Mouse (Mus musculus) stomach, embryonic 14.5 days (tissue): ENCODE data around the gene Cyp2j6. TPM values are rescaled to one million over a fixed set of nuclear protein-coding genes. Genes with fewer than 3 reads are reported as not detected.
A peak's percentile ranks its signal among the peaks of the same experiment; 100 is the strongest.
"Not testable (repeated sequence)": the region's sequence is repeated elsewhere in the genome, so short reads cannot be mapped to it uniquely, and the experiment has no call there.

Source experiments
- ATAC-seq: fragments of 200-750 bp; cut with Nextera tagmentation; 2 replicates; pipeline ENCODE4 v1.8.0; 2017; ENCODE audit warnings: low read depth, moderate TSS enrichment; ENCODE audit not compliant: insufficient number of reproducible peaks, insufficient read depth, low FRiP score
- H3K27ac ChIP-seq: fragments of 300-500 bp; sonication (generic); 2 replicates; pipeline ENCODE4 v1.5.1; 2014; ENCODE audit warnings: mild to moderate bottlenecking, low read length, moderate library complexity, mixed read lengths
- H3K27me3 ChIP-seq: fragments of 300-500 bp; sonication (generic); 2 replicates; pipeline ENCODE4 v1.6.1; 2014; ENCODE audit warnings: low read length, control low read depth, mixed read lengths; ENCODE audit not compliant: control insufficient read depth, insufficient read depth
- H3K36me3 ChIP-seq: fragments of 300-500 bp; sonication (generic); 2 replicates; pipeline ENCODE4 v1.6.1; 2014; ENCODE audit warnings: mild to moderate bottlenecking, control low read depth, low read length, moderate library complexity, mixed read lengths; ENCODE audit not compliant: control insufficient read depth, insufficient read depth
- H3K4me1 ChIP-seq: fragments of 300-500 bp; sonication (generic); 2 replicates; pipeline ENCODE4 v1.6.1; 2014; ENCODE audit warnings: low read length, control low read depth, mixed read lengths; ENCODE audit not compliant: control insufficient read depth, insufficient read depth
- H3K4me2 ChIP-seq: fragments of 300-500 bp; sonication (generic); replicated peaks from 2 replicates; pipeline ENCODE4 v1.6.1; 2014; ENCODE audit warnings: low read depth, low read length, control low read depth
- H3K4me3 ChIP-seq: fragments of 300-500 bp; sonication (generic); 2 replicates; pipeline ENCODE4 v1.5.1; 2014; ENCODE audit warnings: low read depth, low read length, control low read depth
- H3K9ac ChIP-seq: fragments of 300-500 bp; sonication (generic); replicated peaks from 2 replicates; pipeline ENCODE4 v1.6.1; 2014; ENCODE audit warnings: low read depth, mild to moderate bottlenecking, control low read depth, low read length, moderate library complexity, mixed read lengths
- H3K9me3 ChIP-seq: fragments of 300-500 bp; sonication (generic); 2 replicates; pipeline ENCODE4 v1.6.1; 2016; ENCODE audit warnings: low read depth, low read length, control low read depth; ENCODE audit not compliant: control insufficient read depth
- WGBS: fragments of 180-500 bp; shearing (Covaris S2); extraction: QIAGEN DNeasy Blood & Tissue Kit; methylation state at CpG from one replicate; pipeline ENCODE4 v1.1.7; 2014; 5-methylcytosine and 5-hydroxymethylcytosine counted together
- polyA plus RNA-seq: library from polyadenylated mRNA; unstranded; fragments of >200 nt; fragmentation: Nextera tagmentation; extraction: Ambion mirVana; gene quantifications from 2 replicates; pipeline ENCODE4 v1.2.1, GENCODE M21; 2014

Cyp2j6 gene
- 11.8 and 12.7 TPM in 2 replicates for polyA plus RNA-seq

DNA sequence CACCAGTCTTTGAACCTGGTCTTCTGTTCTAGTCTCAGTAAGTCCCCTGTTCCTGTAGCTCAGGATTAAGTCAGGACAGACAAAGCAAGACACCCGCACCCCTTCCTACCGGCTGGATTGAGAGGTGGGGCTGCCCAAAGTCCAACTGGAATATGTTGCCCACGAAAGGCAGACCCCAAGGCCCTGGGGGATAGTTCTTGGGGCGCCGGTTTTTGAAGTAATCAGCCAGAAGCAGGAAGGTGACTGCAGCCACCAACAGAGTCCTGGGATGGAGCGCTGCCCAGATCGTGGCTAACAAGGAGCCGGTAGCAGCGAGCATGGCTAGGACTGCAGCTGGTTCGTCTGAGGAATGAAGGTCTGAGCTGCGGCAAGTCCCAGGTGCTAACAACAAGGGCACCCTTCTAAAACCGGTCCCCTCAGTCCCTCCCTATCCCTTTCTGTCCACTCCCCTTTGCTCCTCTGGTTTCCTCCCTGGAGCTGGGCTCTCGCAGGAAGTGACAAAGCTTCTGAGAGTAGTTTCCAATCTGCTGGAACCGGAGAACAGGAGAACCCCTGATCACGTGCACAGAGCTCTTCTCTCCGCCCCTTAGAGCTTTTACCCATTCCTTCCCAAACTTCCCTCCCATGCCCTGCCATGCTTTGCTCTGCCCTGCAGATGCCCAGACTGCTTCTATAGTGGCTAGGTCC lies at the start of gene Cyp2j6:
Cyp2j6 (minus strand) TSS at position 529 of the 687 bp plus-strand sequence.
- H3K4me2 ChIP-seq, result peak within 1 kb of the TSS; percentile 58
- WGBS, result 1% methylated on average over 16 of the region's 16 CpGs
- no peaks in the 10 kb centered on the region; the same call in 1 of the 2 replicates for H3K4me1 ChIP-seq
- peak within 1 kb of the TSS; percentile 71 for H3K9ac ChIP-seq
- peak within 1 kb of the TSS; percentile 73; the same call in 1 of the 2 replicates for H3K27ac ChIP-seq
- peak; percentile 94 for ATAC-seq
- H3K4me3 ChIP-seq, result peak within 1 kb of the TSS; percentile 62
- no peaks in the 10 kb centered on the region for H3K27me3 ChIP-seq
- no peaks in the 10 kb centered on the region for H3K36me3 ChIP-seq
- no peaks in the 10 kb centered on the region for H3K9me3 ChIP-seq

DNA sequence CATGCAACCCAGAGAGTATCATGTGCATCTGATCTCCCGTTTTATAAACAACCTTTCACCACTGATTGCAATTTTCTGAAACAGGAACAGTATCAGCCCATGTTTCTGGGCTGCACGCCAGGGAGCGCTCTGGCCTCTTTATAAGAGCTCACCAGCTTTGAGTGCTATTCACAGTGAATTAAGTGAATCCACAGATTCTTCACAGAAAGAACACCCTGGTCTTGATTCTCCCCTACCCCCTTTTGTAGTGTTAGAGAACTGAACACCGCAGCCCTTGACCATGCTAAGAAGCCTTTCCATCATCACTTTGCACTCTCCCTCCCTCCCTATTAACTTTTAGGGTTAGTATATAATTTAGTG lies 38.3 kb upstream of the Cyp2j6 start:
- Histone ChIP-seq H3K9me3 (no peaks in the 10 kb centered on the region), H3K4me1 (no peaks in the 10 kb centered on the region), H3K4me3 (peak overlapping the region; percentile 31; the same call in 1 of the 2 replicates), H3K27me3 (no peaks in the 10 kb centered on the region), H3K27ac (peak overlapping the region; percentile 77; the same call in 1 of the 2 replicates), H3K36me3 (no peaks in the 10 kb centered on the region), H3K4me2 (peak overlapping the region; percentile 47), H3K9ac (no peak overlapping the region)
- ATAC-seq, result peak; percentile 60
- WGBS, result 33% methylated on average over 4 of the region's 4 CpGs

DNA sequence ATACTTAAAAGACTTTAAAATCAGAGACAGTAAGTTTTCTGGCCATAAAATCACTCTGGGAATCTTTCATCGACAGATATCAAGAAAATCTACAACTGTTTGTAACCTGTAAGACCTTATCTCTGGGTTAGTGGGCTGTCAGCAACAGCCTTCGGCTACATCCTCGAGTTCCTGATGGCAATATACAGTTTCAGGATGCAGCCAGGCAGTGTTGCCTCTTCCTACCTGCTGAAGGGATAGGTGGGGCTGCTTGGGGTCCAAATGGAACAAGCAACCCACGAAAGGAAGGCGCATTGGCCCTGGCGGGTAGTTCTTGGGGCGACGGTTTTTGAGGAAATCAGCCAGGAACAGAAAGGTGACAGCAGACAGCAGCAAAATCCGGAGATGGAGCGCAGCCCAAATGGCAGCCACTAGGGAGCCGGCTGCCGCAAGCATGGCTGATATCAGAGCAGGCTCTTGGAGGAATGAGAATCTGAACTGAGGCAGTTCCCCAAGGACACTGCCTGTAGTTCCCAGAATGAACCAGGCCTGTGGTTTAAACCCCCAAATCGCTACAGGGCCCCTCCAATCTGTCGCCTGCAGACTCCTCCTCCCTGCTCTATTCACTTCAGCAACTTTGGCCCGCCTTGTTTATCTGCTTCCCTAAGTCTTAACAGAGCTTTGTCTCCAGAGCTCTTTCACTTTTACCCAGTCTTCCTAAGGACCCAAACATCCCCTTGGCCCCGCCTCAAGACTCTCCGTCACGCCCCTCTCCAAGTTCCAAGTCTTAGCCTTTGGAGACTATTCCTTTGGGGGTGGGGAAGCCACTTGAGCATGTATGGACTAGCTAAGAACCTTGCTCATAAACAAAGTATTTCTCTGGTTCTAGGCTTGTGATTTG lies 37.7 kb upstream of the Cyp2j6 start, which contains the start of gene Cyp2j9:
Cyp2j9 (minus strand) TSS at position 668 of the 880 bp plus-strand sequence.
- peak; percentile 90 for ATAC-seq
- peak within 1 kb of the TSS; percentile 31 for H3K4me3 ChIP-seq
- H3K9me3 ChIP-seq, result no peaks in the 10 kb centered on the region
- no peaks in the 10 kb centered on the region for H3K36me3 ChIP-seq
- WGBS, result 5% methylated on average over 18 of the region's 18 CpGs
- H3K4me2 ChIP-seq, result peak within 1 kb of the TSS; percentile 47
- no peak within 1 kb of the TSS; the same call in 1 of the 2 replicates for H3K9ac ChIP-seq
- H3K4me1 ChIP-seq, result no peaks in the 10 kb centered on the region
- H3K27ac ChIP-seq, result peak within 1 kb of the TSS; percentile 77; the same call in 1 of the 2 replicates
- H3K27me3 ChIP-seq, result no peaks in the 10 kb centered on the region

DNA sequence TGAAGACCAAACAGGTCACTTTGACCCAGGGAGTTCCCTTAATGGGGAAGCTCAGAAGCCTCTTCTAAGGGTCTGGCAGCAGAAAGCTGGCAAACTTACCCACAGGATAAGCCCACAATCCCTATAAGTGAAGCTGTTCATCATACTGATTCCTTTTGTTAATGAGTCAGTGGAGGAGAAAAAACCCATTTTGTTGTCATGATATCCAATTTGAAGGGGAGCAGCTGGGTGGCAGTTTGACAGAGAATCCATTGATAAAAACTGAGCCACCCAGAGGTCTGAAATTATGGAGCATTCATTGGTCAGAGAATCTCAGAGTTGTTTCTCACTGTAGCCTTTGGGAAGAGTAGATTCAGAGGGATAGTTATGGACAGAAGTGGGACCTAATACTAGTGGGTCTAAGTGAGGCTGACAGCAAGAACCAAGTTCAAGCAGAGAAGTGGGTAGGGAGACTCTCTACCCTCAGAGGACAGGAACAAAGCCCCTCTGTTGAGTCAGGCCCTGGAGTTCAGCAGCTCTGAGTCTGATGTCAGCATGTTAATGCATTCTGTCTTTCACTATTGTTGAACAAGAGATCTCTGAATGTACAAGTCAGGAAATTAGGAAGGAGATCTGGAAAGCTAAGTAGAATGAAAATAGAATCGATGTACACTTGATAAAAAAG lies 28.1 kb upstream of the Cyp2j6 start:
- no peaks in the 10 kb centered on the region for H3K9me3 ChIP-seq
- no peak overlapping the region for H3K4me2 ChIP-seq
- H3K27me3 ChIP-seq, result no peaks in the 10 kb centered on the region
- WGBS, result 76% methylated on average over 1 of the region's 1 CpGs
- H3K4me3 ChIP-seq, result no peak overlapping the region
- no peaks in the 10 kb centered on the region for H3K4me1 ChIP-seq
- H3K9ac ChIP-seq, result no peak overlapping the region
- H3K36me3 ChIP-seq, result no peaks in the 10 kb centered on the region
- no peak overlapping the region for H3K27ac ChIP-seq
- no peak for ATAC-seq

DNA sequence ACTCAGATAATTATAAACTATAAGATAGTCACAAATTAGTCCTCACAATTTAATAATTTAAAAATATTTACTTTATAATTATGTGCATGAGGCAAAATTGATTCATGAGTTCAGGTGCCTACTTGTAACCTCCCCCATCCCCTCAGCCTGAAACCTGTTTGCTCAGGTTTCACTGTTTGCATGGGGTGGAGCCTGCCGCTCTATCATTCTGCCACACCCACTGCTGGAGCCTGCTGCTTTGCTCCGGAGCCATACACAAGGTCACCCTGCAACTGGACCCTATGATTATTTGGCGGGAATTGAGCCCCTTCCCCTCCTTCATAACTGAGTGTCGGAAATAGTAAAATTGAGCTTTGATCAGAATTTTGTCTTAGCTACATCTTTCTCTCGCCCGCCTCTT lies 26.9 kb upstream of the Cyp2j6 start:
- H3K4me3 ChIP-seq, H3K4me2 ChIP-seq, H3K27me3 ChIP-seq, H3K27ac ChIP-seq, H3K9me3 ChIP-seq, H3K4me1 ChIP-seq, H3K9ac ChIP-seq, H3K36me3 ChIP-seq: not testable (repeated sequence)
- peak; percentile 85 for ATAC-seq
- WGBS, result 47% methylated on average over 6 of the region's 6 CpGs

DNA sequence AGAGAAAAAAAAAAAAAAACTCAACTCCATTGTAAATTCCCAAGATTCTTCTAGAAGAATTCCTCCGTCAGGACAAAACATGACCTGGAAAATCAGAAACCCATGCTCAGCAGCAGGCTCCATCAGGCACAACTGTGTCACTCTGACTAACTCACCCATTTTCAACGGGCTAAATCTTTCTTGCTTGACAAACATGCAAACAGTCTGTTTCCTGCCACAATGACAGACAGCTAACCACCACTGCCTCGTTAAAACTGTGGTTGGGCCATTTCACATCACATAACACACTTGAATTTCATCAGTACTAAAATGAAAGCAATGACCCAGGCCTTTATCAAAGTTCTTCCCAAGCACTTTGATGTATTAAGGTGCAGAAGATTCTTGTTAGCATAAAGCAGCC lies 16.0 kb upstream of the Cyp2j6 start:
- H3K4me2 ChIP-seq, result no peak overlapping the region
- H3K4me1 ChIP-seq, result no peaks in the 10 kb centered on the region
- H3K9me3 ChIP-seq, result no peaks in the 10 kb centered on the region
- H3K9ac ChIP-seq, result no peak overlapping the region
- H3K36me3 ChIP-seq, result no peaks in the 10 kb centered on the region
- no peak overlapping the region for H3K27ac ChIP-seq
- H3K4me3 ChIP-seq, result no peak overlapping the region
- no peak for ATAC-seq
- 57% methylated on average over 3 of the region's 3 CpGs for WGBS
- no peaks in the 10 kb centered on the region for H3K27me3 ChIP-seq

DNA sequence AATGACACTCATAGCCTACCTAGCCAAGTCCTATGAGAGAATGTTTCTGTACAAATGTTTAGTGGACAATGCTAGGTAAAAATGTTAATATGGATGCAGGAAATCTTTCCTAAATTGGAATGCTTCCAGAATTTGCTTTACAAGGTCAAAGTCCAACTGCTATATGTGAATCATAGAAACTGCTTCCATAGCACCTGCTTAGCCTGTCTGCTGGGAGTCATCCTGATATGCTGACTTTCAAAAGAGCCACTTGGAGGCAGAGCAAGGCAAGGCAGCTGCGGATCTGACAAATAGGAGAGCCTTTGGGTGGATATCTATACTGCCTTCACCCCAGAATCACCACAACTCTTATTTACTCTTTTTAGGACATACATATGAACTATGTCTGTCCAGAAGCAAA lies 14.5 kb upstream of the Cyp2j6 start:
- Histone ChIP-seq H3K9me3 (no peaks in the 10 kb centered on the region), H3K36me3 (no peaks in the 10 kb centered on the region), H3K4me1 (no peaks in the 10 kb centered on the region), H3K4me2 (no peak overlapping the region), H3K9ac (no peak overlapping the region), H3K27me3 (no peaks in the 10 kb centered on the region), H3K4me3 (no peak overlapping the region), H3K27ac (no peak overlapping the region)
- ATAC-seq, result no peak
- 59% methylated on average over 1 of the region's 1 CpGs for WGBS

DNA sequence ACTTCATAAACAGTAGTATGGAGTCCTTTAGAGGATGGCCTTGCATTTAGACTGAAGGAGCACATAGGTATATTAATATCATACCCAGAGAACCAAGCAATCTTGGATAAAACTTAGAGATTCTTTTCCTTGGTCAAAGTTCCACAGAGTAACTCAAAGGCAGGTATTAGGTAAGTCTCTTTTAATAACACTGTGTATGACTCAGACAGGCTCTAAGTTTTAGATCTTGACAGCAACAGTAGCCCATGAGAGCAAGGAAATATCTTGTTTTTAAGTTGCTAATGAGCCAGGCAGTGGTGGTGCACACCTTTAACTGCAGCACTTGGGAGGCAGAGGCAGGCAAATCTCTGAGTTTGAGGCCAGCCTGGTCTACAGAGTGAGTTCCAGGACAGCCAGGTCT lies 12.3 kb upstream of the Cyp2j6 start:
- ATAC-seq, result no peak
- Histone ChIP-seq H3K9me3 (no peaks in the 10 kb centered on the region), H3K27ac (no peak overlapping the region), H3K27me3 (no peaks in the 10 kb centered on the region), H3K4me1 (no peaks in the 10 kb centered on the region), H3K9ac (no peak overlapping the region), H3K4me2 (no peak overlapping the region), H3K4me3 (no peak overlapping the region), H3K36me3 (no peaks in the 10 kb centered on the region)
